Mouse (Mus musculus) left cerebral cortex, postnatal 10 days (tissue): Measurements from ENCODE around the gene Calr4. TPM values are rescaled to one million over a fixed set of nuclear protein-coding genes. Genes with fewer than 3 reads are reported as not detected.

Experiments
- DNase-seq, 2 experiments: peaks; one replicate each; pipeline ENCODE4 v3.0.0; 2021 to 2022; ENCODE audit warnings: low spot score in 2 of 2, mixed read lengths in 1 of 2; ENCODE audit errors: extremely low spot score in 1 of 2
- intact Hi-C: fragments of 180-260 bp; cut with DNase I; formaldehyde crosslinking; loops from one replicate; pipeline ENCODE4 v1.15.1; 2025
- total RNA-seq, 2 experiments: library from RNA; stranded (reverse); gene quantifications; 2 replicates each; pipeline ENCODE4 v1.2.3; 2021

Calr4 gene
- total RNA-seq = under 1 TPM; 0.32 to 0.47 TPM

- intact Hi-C loops = no loop called here
- DNase-seq = no peak
Measured at GRCm38 (mm10) chr4:109234185-109234584, at the start of gene Calr4. TSS of gene Calr4 (plus strand) at chr4:109234485.

GRCm38 (mm10) chr4:109185616-109186405 is 48.5 kb upstream of the Calr4 start:
- intact Hi-C loops = no loop called here
- no peak for DNase-seq

- intact Hi-C loops = no loop called here
- no peak for DNase-seq
Measured at GRCm38 (mm10) chr4:109191598-109191997, 42.7 kb upstream of the Calr4 start.

- no peak for DNase-seq
- intact Hi-C loops = no loop called here
Measured at GRCm38 (mm10) chr4:109193886-109194285, 40.4 kb upstream of the Calr4 start.

GRCm38 (mm10) chr4:109195900-109196629 is 38.2 kb upstream of the Calr4 start:
- intact Hi-C loops = no loop called here
- DNase-seq = no peak

GRCm38 (mm10) chr4:109199069-109199468 is 35.2 kb upstream of the Calr4 start:
- DNase-seq = no peak
- intact Hi-C loops = no loop called here

- intact Hi-C loops = loop anchor here (10.0 kb wide), 1 partner anchor 143 kb away; no protein-coding TSS in a partner anchor
- peak; percentile 96 to 98 for DNase-seq
Measured at GRCm38 (mm10) chr4:109201582-109202424, 32.5 kb upstream of the Calr4 start, which contains the start of gene Osbpl9. TSS of gene Osbpl9 (minus strand) at chr4:109202272.

- intact Hi-C loops = loop anchor here (10.0 kb wide), 1 partner anchor 141 kb away; no protein-coding TSS in a partner anchor
- DNase-seq = no peak
Measured at GRCm38 (mm10) chr4:109203931-109204330, 30.4 kb upstream of the Calr4 start.

GRCm38 (mm10) chr4:109204416-109204815 is 29.9 kb upstream of the Calr4 start:
- DNase-seq = no peak
- intact Hi-C loops = loop anchor here (10.0 kb wide), 1 partner anchor 140 kb away; no protein-coding TSS in a partner anchor

- intact Hi-C loops = loop anchor here (10.0 kb wide), 1 partner anchor 137 kb away; no protein-coding TSS in a partner anchor
- no peak for DNase-seq
Measured at GRCm38 (mm10) chr4:109207524-109207923, 26.8 kb upstream of the Calr4 start.

GRCm38 (mm10) chr4:109210253-109210652 is 24.0 kb upstream of the Calr4 start:
- intact Hi-C loops = no loop called here
- no peak for DNase-seq

- intact Hi-C loops = no loop called here
- DNase-seq = no peak
Measured at GRCm38 (mm10) chr4:109210881-109211280, 23.4 kb upstream of the Calr4 start.

GRCm38 (mm10) chr4:109213986-109214385 is 20.3 kb upstream of the Calr4 start:
- intact Hi-C loops = no loop called here
- DNase-seq = no peak

GRCm38 (mm10) chr4:109218008-109218407 is 16.3 kb upstream of the Calr4 start:
- intact Hi-C loops = no loop called here
- DNase-seq = no peak

GRCm38 (mm10) chr4:109220441-109220940 is 13.8 kb upstream of the Calr4 start:
- DNase-seq = no peak
- intact Hi-C loops = no loop called here

- DNase-seq = no peak
- intact Hi-C loops = no loop called here
Measured at GRCm38 (mm10) chr4:109222001-109222400, 12.3 kb upstream of the Calr4 start.

GRCm38 (mm10) chr4:109224762-109225552 is 9.3 kb upstream of the Calr4 start:
- DNase-seq = peak; percentile 88 to 89
- intact Hi-C loops = no loop called here

- intact Hi-C loops = no loop called here
Measured at GRCm38 (mm10) chr4:109225606-109226005, 8.7 kb upstream of the Calr4 start.

More at GRCm38 (mm10) chr4:109225606-109226005, 8.7 kb upstream of the Calr4 start:
- no peak for DNase-seq
